Mouse (Mus musculus): ENCODE measurements at regions not wholly inside any gene's neighbourhood (a gene's known extent, or its start where the extent isn't known, plus 50 kb on each side); places are given as distances from the start of the nearest gene placed in this dataset.

GRCm38 (mm10) chr6:127274732-127275429, 122.9 kb upstream of the Ccnd2 start:
- no peak for TF ChIP-seq POLR2A (IDR thresholded peaks at IDR 0.05; ENCODE audit: insufficient read depth, low read length)
- TF ChIP-seq CTCF (IDR thresholded peaks at IDR 0.05; ENCODE audit: low read depth, low read length) = no peak
